Mouse (Mus musculus) cerebellum, adult 8-10 months (tissue): ENCODE data around the gene Dnpep.

ENCODE experiments used
- DNase-seq: peaks from one replicate; pipeline ENCODE4 v3.0.0; 2022

Dnpep gene

GRCm38 (mm10) chr1:75262969-75263951 lies 54.5 kb downstream of the Dnpep start:
- DNase-seq, result peak; percentile 51

GRCm38 (mm10) chr1:75261278-75261677 lies 56.5 kb downstream of the Dnpep start:
- no peak for DNase-seq
